Mouse (Mus musculus) cerebellum, adult 2 months (tissue): ENCODE results near the gene Mrpl43. TPM values are rescaled to one million over a fixed set of nuclear protein-coding genes. Genes with fewer than 3 reads are reported as not detected.

Experiments
- DNase-seq, 2 experiments: peaks; one replicate each; pipeline ENCODE4 v3.0.0; 2021
- H3K27ac ChIP-seq: fragments of 200-500 bp; 2 replicates; pipeline ENCODE4 v1.5.1; 2012; ENCODE audit warnings: low read length, control low read depth, inconsistent platforms; ENCODE audit not compliant: insufficient read depth
- H3K27me3 ChIP-seq: fragments of 200-500 bp; 2 replicates; pipeline ENCODE4 v1.6.1; 2012; ENCODE audit warnings: inconsistent platforms, mild to moderate bottlenecking, low read length, moderate library complexity; ENCODE audit not compliant: control insufficient read depth, insufficient read depth
- H3K4me1 ChIP-seq: fragments of 200-500 bp; 2 replicates; pipeline ENCODE4 v1.6.1; 2011; ENCODE audit warnings: low read length; ENCODE audit not compliant: control insufficient read depth, insufficient read depth
- H3K4me3 ChIP-seq: fragments of 200-500 bp; replicated peaks from 2 replicates; pipeline ENCODE3; 2011; ENCODE audit warnings: mild to moderate bottlenecking, low read depth, low read length, control low read depth; ENCODE audit not compliant: insufficient read depth
- CTCF ChIP-seq: fragments of 200-500 bp; IDR thresholded peaks from 2 replicates; pipeline ENCODE4 v1.5.1; 2011; ENCODE audit warnings: low read depth, mild to moderate bottlenecking, control low read depth, low read length, moderate library complexity, borderline replicate concordance; ENCODE audit not compliant: insufficient read depth
- POLR2A ChIP-seq: fragments of 200-500 bp; IDR thresholded peaks from 2 replicates; pipeline ENCODE4 v1.6.1; 2011; ENCODE audit warnings: low read length, control low read depth, borderline replicate concordance; ENCODE audit not compliant: insufficient read depth
- WGBS: fragments of 180-500 bp; shearing (Covaris S2); methylation state at CpG from one replicate; pipeline ENCODE4 v1.1.7; 2018; 5-methylcytosine and 5-hydroxymethylcytosine counted together
- polyA plus RNA-seq: library from polyadenylated mRNA; depleted of rRNA; stranded (reverse); fragments of >200 nt; gene quantifications from 2 replicates; pipeline ENCODE4 v1.2.3, GENCODE M21; 2012; rRNA removed

Gene Mrpl43
- polyA plus RNA-seq: 86.7 and 88.3 TPM in 2 replicates

- Histone ChIP-seq H3K27ac (peak within 1 kb of the TSS; percentile 53), H3K4me3 (peak within 1 kb of the TSS; percentile 88), H3K27me3 (no peaks in the 10 kb centered on the region), H3K4me1 (peaks cover 14% of the 10 kb centered on the region)
- TF ChIP-seq POLR2A (no peak; the same call in 1 of the 2 replicates), CTCF (no peak)
- DNase-seq: peak; percentile 96 to 97
- under 1% methylated on average over 82 of the region's 82 CpGs for WGBS
Observed at GRCm38 (mm10) chr19:45005957-45006712, at the start of gene Mrpl43. Mrpl43 (minus strand) TSS chr19:45006442.

DNA sequence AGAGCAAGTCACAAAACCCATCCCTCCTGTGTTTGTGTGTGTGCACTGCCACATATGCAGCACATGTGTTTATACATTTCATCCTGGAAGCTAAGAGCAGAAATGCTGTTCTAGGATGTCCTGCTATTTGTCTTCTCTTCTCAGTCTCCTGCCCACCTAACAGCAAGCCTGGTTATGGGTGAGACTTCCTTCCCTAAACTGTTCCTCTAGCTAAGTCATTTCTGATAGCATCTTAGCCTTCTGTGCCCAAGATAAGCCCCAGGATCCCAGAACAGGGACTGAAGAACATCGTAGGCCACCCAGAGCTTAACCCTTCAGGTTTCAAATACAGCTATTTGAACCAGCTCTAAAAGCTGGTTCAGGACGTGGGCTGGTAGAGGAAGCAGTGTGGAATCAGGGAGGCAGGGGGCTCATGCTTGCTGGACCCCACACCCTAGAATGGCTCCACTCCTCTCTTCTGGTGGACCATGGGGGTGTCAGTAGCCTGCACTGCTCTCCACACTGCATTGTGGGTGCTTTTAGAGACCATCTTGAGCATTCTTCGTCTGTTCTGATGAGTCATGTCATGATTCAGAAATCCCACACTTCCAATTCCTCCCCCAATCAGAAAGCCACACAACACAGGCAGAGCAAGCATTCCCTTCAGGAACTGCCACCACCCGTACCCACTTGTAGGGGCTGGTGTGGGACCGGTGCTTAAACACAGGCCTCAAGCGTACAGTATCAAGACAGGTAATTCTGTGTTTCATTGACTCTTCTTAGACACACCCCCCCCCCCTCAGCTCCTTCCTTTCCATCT, 48.8 kb upstream of the Mrpl43 start:
- WGBS: 87% methylated on average over 6 of the region's 6 CpGs
- H3K4me3 ChIP-seq: no peak overlapping the region
- peaks cover 6% of the 10 kb centered on the region; the same call in 1 of the 2 replicates for H3K4me1 ChIP-seq
- no peak for TF ChIP-seq CTCF
- DNase-seq: no peak
- no peak overlapping the region for H3K27ac ChIP-seq
- no peaks in the 10 kb centered on the region for H3K27me3 ChIP-seq

DNA sequence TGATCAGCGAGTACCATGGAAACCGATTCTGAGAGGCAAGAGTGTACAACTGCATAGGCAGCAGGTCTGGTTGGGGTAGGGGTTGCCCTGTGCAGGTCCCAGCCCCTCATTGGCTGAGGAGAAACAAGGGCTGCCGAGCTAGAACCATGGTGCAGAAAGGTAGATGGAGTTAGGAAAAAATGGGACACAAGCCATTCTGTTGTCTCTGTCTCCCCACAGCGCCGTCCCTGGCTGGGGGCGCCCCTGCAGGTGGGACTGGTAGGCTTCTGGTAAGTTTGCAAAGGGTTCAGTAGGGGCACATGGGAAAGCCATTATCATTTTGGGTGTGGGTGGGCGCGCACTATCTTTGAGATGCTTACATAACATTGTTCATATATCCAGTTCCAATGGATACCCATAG, 47.2 kb upstream of the Mrpl43 start:
- DNase-seq: no peak
- Histone ChIP-seq H3K4me3 (no peak overlapping the region), H3K27ac (no peak overlapping the region), H3K4me1 (peaks cover 17% of the 10 kb centered on the region), H3K27me3 (no peaks in the 10 kb centered on the region)
- WGBS: 89% methylated on average over 8 of the region's 8 CpGs
- TF ChIP-seq CTCF: no peak
- no peak for TF ChIP-seq POLR2A

GRCm38 (mm10) chr19:45049523-45049922, 43.3 kb upstream of the Mrpl43 start:
- no peak for TF ChIP-seq CTCF
- no peak for TF ChIP-seq POLR2A
- H3K27ac ChIP-seq: peak overlapping the region; percentile 87
- WGBS: 38% methylated on average over 9 of the region's 9 CpGs
- peak in 1 of 2 experiments; percentile 36 for DNase-seq
- H3K4me1 ChIP-seq: peaks cover 13% of the 10 kb centered on the region
- H3K27me3 ChIP-seq: no peaks in the 10 kb centered on the region
- no peak overlapping the region for H3K4me3 ChIP-seq

- WGBS: 62% methylated on average over 12 of the region's 12 CpGs
- no peaks in the 10 kb centered on the region for H3K27me3 ChIP-seq
- H3K4me3 ChIP-seq: peak overlapping the region; percentile 94
- TF ChIP-seq POLR2A: no peak
- TF ChIP-seq CTCF: no peak
- peak in 1 of 2 experiments; percentile 36 for DNase-seq
- H3K27ac ChIP-seq: peak overlapping the region; percentile 87
- peaks cover 13% of the 10 kb centered on the region for H3K4me1 ChIP-seq
Observed at GRCm38 (mm10) chr19:45048644-45049365, 42.6 kb upstream of the Mrpl43 start.

- peaks cover 13% of the 10 kb centered on the region for H3K4me1 ChIP-seq
- H3K27me3 ChIP-seq: no peaks in the 10 kb centered on the region
- peak overlapping the region; percentile 94 for H3K4me3 ChIP-seq
- WGBS: under 1% methylated on average over 11 of the region's 11 CpGs
- peak; percentile 72 to 81 for DNase-seq
- peak overlapping the region; percentile 87 for H3K27ac ChIP-seq
- no peak for TF ChIP-seq POLR2A
- no peak for TF ChIP-seq CTCF
Observed at GRCm38 (mm10) chr19:45047935-45048643, 41.8 kb upstream of the Mrpl43 start.

- H3K4me1 ChIP-seq: peaks cover 13% of the 10 kb centered on the region
- peak within 1 kb of the TSS; percentile 87 for H3K27ac ChIP-seq
- TF ChIP-seq POLR2A (peak; percentile 67), CTCF (peak; percentile 74)
- H3K27me3 ChIP-seq: no peaks in the 10 kb centered on the region
- peak; percentile 97 for DNase-seq
- WGBS: under 1% methylated on average over 26 of the region's 26 CpGs
- H3K4me3 ChIP-seq: peak within 1 kb of the TSS; percentile 94
Observed at GRCm38 (mm10) chr19:45047417-45047934, 41.2 kb upstream of the Mrpl43 start, which contains the start of gene Sfxn3. Sfxn3 (plus strand) TSS chr19:45047503.
